ENCODE assay signal across 8 mouse cellular contexts in genomic region chr11:29173125-29173631, GRCm38 (mm10). TPM values are rescaled to one million over a fixed set of nuclear protein-coding genes. Genes with fewer than 3 reads are reported as not detected.
DNase-seq lines count a peak whose midpoint lies in the region; ATAC-seq and TF ChIP-seq lines count a peak whose summit lies in the region.

No protein-coding gene starts in this region.

- under 1% methylated on average over 38 of the region's 38 CpGs for WGBS in forebrain, embryonic 11.5 days
- under 1% methylated on average over 38 of the region's 38 CpGs for WGBS in large intestine, adult 2 months
- WGBS in lung, postnatal 0 days = under 1% methylated on average over 38 of the region's 38 CpGs

- TF ChIP-seq CTCF in G1E (IDR thresholded peaks at IDR 0.05; ENCODE audit: low read depth, low read length) = peak; percentile 27; the same call in 1 of the 2 replicates
- peak; percentile 70 for TF ChIP-seq CTCF in lung, postnatal 0 days (IDR thresholded peaks at IDR 0.05)

- peak overlapping the region; percentile 99 for H3K9ac ChIP-seq in forebrain, embryonic 11.5 days (ENCODE audit: low read length)
- H3K9ac ChIP-seq in lung, postnatal 0 days (replicated peaks; ENCODE audit: low read depth) = peak overlapping the region; percentile 100

- peak; percentile 26 for DNase-seq in G1E (ENCODE audit: low spot score)
- peak; percentile 6 for DNase-seq in brain, embryonic 18.5 days (ENCODE audit: low read depth, low spot score)
- DNase-seq in forebrain, embryonic 11.5 days (ENCODE audit: low spot score) = peak; percentile 79
- DNase-seq in heart, postnatal 14 days = peak; percentile 47 to 64
- DNase-seq in large intestine, adult 2 months (ENCODE audit: low read depth, low spot score) = peak; percentile 19
- peak; percentile 92 for DNase-seq in lung, postnatal 0 days (ENCODE audit: low spot score)
- DNase-seq in ovary, adult 18-20 months (ENCODE audit: low spot score) = peak; percentile 15
- DNase-seq in thymus, postnatal 4 days = peak; percentile 70

- H3K4me3 ChIP-seq in G1E (ENCODE audit: low read depth, low read length) = peak overlapping the region; percentile 99
- peak overlapping the region; percentile 97 for H3K4me3 ChIP-seq in forebrain, embryonic 11.5 days (ENCODE audit: low read depth, low read length)
- peak overlapping the region; percentile 100 for H3K4me3 ChIP-seq in lung, postnatal 0 days (ENCODE audit: low read depth, low read length)

- peak overlapping the region; percentile 66 for H3K4me2 ChIP-seq in forebrain, embryonic 11.5 days (ENCODE audit: low read depth, low read length, severe bottlenecking)
- H3K4me2 ChIP-seq in lung, postnatal 0 days (replicated peaks; ENCODE audit: low read depth, low read length) = peak overlapping the region; percentile 93

- no peak for TF ChIP-seq EP300 in lung, postnatal 0 days (IDR thresholded peaks at IDR 0.05)

- peak; percentile 58 for ATAC-seq in G1E (ENCODE audit: extremely low read depth, insufficient number of reproducible peaks, low FRiP score, poor library complexity, severe bottlenecking)
- ATAC-seq in forebrain, embryonic 11.5 days (replicated peaks; ENCODE audit: low FRiP score) = peak; percentile 77
- peak; percentile 71 for ATAC-seq in lung, postnatal 0 days

- intact Hi-C loops in heart, postnatal 14 days (cut with DNase I) = no loop called here

- peaks cover 22% of the 10 kb centered on the region for H3K4me1 ChIP-seq in G1E (ENCODE audit: insufficient read depth, low read depth, low read length)
- H3K4me1 ChIP-seq in forebrain, embryonic 11.5 days (replicated peaks; ENCODE audit: control insufficient read depth, insufficient read depth, low read length) = peaks cover 2% of the 10 kb centered on the region; the same call in 1 of the 2 replicates
- H3K4me1 ChIP-seq in lung, postnatal 0 days (ENCODE audit: insufficient read depth, low read depth, low read length) = peaks cover 9% of the 10 kb centered on the region

- H3K36me3 ChIP-seq in G1E (replicated peaks) = peaks cover 19% of the 10 kb centered on the region
- H3K36me3 ChIP-seq in forebrain, embryonic 11.5 days (ENCODE audit: control insufficient read depth, insufficient read depth, low read length) = no peaks in the 10 kb centered on the region
- no peaks in the 10 kb centered on the region for H3K36me3 ChIP-seq in lung, postnatal 0 days (ENCODE audit: insufficient read depth, low read length)

- H3K27ac ChIP-seq in forebrain, embryonic 11.5 days (ENCODE audit: low read depth, low read length) = peak overlapping the region; percentile 94
- H3K27ac ChIP-seq in lung, postnatal 0 days (ENCODE audit: low read length) = peak overlapping the region; percentile 99

- no peaks in the 10 kb centered on the region for H3K27me3 ChIP-seq in G1E (ENCODE audit: insufficient read depth, low read length)
- no peaks in the 10 kb centered on the region for H3K27me3 ChIP-seq in forebrain, embryonic 11.5 days (ENCODE audit: control insufficient read depth, insufficient read depth, low read length)
- H3K27me3 ChIP-seq in lung, postnatal 0 days (replicated peaks; ENCODE audit: insufficient read depth, low read length) = no peaks in the 10 kb centered on the region

- no peaks in the 10 kb centered on the region for H3K9me3 ChIP-seq in G1E (replicated peaks)
- no peaks in the 10 kb centered on the region for H3K9me3 ChIP-seq in forebrain, embryonic 11.5 days (ENCODE audit: control insufficient read depth, low read length)
- H3K9me3 ChIP-seq in lung, postnatal 0 days (ENCODE audit: low read length) = no peaks in the 10 kb centered on the region

RNA-seq across cellular contexts. Expression of gene Ppp4r3b, which starts 0.5 kb away (rescaled TPM):
- 142 and 152 TPM in 2 replicates for total RNA-seq in G1E (2014; fragmentation: Nextera tagmentation)
- total RNA-seq in G1E (2017) = 185 and 225 TPM in 2 replicates
- polyA plus RNA-seq in G1E (2012) = 34.0 and 35.6 TPM in 2 replicates
- 97.9 and 101 TPM in 2 replicates for polyA plus RNA-seq in forebrain, embryonic 11.5 days (2014; fragmentation: Nextera tagmentation; extraction: Ambion mirVana)
- 10 to 100 TPM; 40.1 to 41.5 TPM for total RNA-seq in heart, postnatal 14 days (2021)
- 6.4 and 10.5 TPM in 2 replicates for polyA plus RNA-seq in large intestine, adult 2 months (2012; rRNA removed)
- polyA plus RNA-seq in lung, postnatal 0 days (2015; fragmentation: Nextera tagmentation; extraction: Ambion mirVana) = 56.7 and 64.5 TPM in 2 replicates

RNA-seq across cellular contexts. Expression of gene Pnpt1, which starts 42.6 kb away (rescaled TPM):
- 69.2 and 87.0 TPM in 2 replicates for total RNA-seq in G1E (2014; fragmentation: Nextera tagmentation)
- 67.6 and 68.7 TPM in 2 replicates for total RNA-seq in G1E (2017)
- 202 and 234 TPM in 2 replicates for polyA plus RNA-seq in G1E (2012)
- 39.2 and 44.6 TPM in 2 replicates for polyA plus RNA-seq in forebrain, embryonic 11.5 days (2014; fragmentation: Nextera tagmentation; extraction: Ambion mirVana)
- 10 to 100 TPM; 22.9 to 27.5 TPM for total RNA-seq in heart, postnatal 14 days (2021)
- polyA plus RNA-seq in large intestine, adult 2 months (2012; rRNA removed) = 8.0 and 11.6 TPM in 2 replicates
- 13.1 and 14.7 TPM in 2 replicates for polyA plus RNA-seq in lung, postnatal 0 days (2015; fragmentation: Nextera tagmentation; extraction: Ambion mirVana)

Comparison
In these comparisons a context has a peak if more than half of its experiments do, and no peak if none do; other contexts are left out.
1. Peak in every context shown above with its lines: DNase-seq, ATAC-seq, H3K4me3 ChIP-seq and H3K27ac ChIP-seq.
2. DNase-seq: peak in every context shown above with its lines; median percentile 92 in lung, postnatal 0 days; 79 in forebrain, embryonic 11.5 days; 70 in thymus, postnatal 4 days; 56 in heart, postnatal 14 days; 26 in G1E; 19 in large intestine, adult 2 months; 15 in ovary, adult 18-20 months; 6 in brain, embryonic 18.5 days.